Mouse (Mus musculus): ENCODE data around the gene Tspan17. TPM values are rescaled to one million over a fixed set of nuclear protein-coding genes. Genes with fewer than 3 reads are reported as not detected.
A peak's percentile ranks its signal among the peaks of the same experiment; 100 is the strongest.

The Tspan17 gene
- polyA plus RNA-seq (2015; fragmentation: Nextera tagmentation; extraction: Ambion mirVana): 50.4 and 54.0 TPM in 2 replicates

DNA sequence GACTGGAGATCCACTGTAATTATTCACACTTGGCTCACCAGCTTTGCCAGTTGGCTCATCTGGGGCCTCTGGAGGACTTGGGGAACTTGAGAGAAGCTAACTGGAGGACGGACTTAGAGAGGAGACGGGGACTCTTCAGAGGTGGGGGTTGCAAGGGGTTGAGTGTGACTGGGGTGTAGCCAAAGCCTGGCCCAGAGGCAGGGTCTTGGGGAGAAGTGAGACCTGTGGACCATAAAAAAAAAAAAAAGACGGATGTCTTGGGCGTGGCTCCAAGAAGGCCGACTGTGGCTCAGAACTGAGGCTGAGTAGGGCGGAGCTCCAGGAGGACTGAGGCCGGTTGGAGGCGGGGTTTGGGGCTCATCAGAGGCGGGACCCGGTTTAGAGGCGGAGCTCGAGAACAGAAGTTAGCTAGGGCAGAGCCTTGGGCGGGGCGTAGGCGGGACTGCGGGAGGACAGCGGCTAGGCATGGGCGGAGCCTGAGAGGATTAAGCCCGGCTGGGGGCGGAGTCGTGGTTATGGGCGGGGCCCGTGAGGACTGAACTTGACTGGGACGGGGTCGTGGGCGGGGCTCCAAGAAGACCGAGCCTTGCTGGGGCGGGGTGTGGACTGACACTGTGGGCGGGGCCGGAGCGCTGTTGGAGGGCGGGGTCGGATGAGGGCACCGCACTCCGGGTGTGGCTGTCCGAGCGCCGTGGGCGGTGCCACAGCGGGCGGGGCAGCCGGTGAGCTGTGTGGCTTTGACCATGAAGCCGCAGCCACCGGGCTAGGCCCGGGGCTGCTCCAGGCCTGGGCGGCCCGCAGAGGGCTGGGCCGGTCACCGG lies at the start of gene Tspan17:
Gene Tspan17, plus strand, starts transcription at position 638 of the 821 bp plus-strand sequence.
- Histone ChIP-seq H3K36me3 (0 out of 2 replicates have a peak, but pooled peaks cover 5% of the 10 kb centered on the region), H3K4me3 (peak within 1 kb of the TSS; percentile 59), H3K9ac (peak within 1 kb of the TSS; percentile 75), H3K4me2 (peak within 1 kb of the TSS; percentile 94), H3K27ac (peak within 1 kb of the TSS; percentile 40; the same call in 1 of the 2 replicates), H3K27me3 (peaks cover 51% of the 10 kb centered on the region), H3K4me1 (replicated peaks) (peaks cover 18% of the 10 kb centered on the region), H3K9me3 (no peaks in the 10 kb centered on the region)
- peak; percentile 78 for ATAC-seq (ENCODE audit: low FRiP score)
- 2% methylated on average over 49 of the region's 49 CpGs for WGBS

DNA sequence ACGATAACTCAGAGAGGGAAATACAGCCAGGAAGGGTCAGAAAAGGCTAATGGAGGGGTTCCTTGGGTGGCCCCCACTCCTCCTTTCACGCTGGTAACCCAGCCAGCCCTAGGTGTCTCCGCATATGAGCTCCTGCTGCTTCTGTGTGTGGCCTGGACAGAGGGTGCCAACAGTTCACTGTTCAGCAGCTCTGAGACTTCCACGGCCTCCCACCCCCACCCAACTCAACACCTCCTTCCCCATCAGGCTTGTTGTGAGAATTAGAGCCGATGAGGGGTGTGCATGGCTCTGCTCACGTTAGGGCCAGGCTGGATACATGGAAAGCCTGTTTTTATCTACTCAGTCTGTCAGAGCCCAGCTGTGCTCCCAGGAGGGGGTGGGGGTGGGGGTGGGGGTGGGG lies 43.1 kb upstream of the Tspan17 start:
- 43% methylated on average over 6 of the region's 6 CpGs for WGBS
- Histone ChIP-seq H3K4me2 (peak overlapping the region; percentile 77), H3K4me3 (no peak overlapping the region; the same call in 1 of the 2 replicates), H3K36me3 (peaks cover 9% of the 10 kb centered on the region), H3K9me3 (no peaks in the 10 kb centered on the region), H3K4me1 (replicated peaks) (peaks cover 74% of the 10 kb centered on the region), H3K27me3 (peaks cover 15% of the 10 kb centered on the region), H3K9ac (peak overlapping the region; percentile 35; the same call in 1 of the 2 replicates), H3K27ac (no peak overlapping the region)
- no peak for ATAC-seq (ENCODE audit: low FRiP score)

DNA sequence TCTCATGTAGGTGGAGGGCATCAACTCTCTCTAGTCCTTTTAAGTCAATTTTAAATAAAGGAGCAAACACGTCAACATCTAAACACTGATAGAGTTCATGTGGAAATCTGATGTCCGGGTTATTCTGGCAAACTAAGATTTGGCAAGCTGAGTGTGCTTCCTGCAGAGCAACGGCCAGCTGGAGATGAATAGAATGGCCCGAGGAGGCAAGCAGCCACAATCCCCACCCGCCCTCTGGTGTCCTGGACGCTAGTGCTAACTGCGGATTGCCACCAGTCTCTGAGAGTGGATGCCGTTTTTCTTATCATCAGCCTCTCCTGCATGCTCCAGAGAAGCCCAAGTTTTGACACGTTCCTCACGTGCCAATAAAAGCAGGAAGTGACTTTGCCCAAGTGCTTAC lies 42.3 kb upstream of the Tspan17 start:
- Histone ChIP-seq H3K4me1 (replicated peaks) (peaks cover 66% of the 10 kb centered on the region), H3K4me2 (peak overlapping the region; percentile 77), H3K9ac (peak overlapping the region; percentile 90), H3K4me3 (peak overlapping the region; percentile 66), H3K27ac (0 out of 2 replicates have a peak overlapping the region, but pooled peaks have one; percentile 18), H3K27me3 (peaks cover 15% of the 10 kb centered on the region), H3K9me3 (no peaks in the 10 kb centered on the region), H3K36me3 (peaks cover 2% of the 10 kb centered on the region; the same call in 1 of the 2 replicates)
- ATAC-seq (ENCODE audit: low FRiP score): no peak
- WGBS: 31% methylated on average over 10 of the region's 10 CpGs

DNA sequence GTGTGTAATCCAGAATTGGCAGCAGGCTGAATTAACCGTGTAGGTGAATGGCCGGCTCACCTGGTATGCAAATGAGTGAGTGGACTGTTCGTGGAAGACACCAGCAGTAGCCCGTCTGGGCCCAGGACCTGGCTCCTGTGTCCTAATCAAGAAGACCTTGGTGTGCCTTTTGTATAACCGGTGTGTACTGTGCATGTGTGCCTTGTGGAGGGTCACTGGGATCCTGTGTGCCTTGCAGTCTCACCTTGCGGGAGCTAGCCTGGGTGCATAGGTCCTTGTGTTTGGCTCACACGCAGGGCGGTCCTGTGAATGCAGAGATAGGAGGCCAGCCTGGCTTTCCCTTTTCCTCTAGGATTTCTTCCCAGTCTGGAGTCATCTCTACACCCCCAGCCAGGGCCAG lies 41.0 kb upstream of the Tspan17 start:
- Histone ChIP-seq H3K27ac (peak overlapping the region; percentile 94), H3K4me2 (peak overlapping the region; percentile 77), H3K9ac (peak overlapping the region; percentile 90), H3K4me3 (peak overlapping the region; percentile 66), H3K9me3 (no peaks in the 10 kb centered on the region), H3K4me1 (replicated peaks) (peaks cover 66% of the 10 kb centered on the region), H3K27me3 (peaks cover 24% of the 10 kb centered on the region), H3K36me3 (no peaks in the 10 kb centered on the region)
- no peak for ATAC-seq (ENCODE audit: low FRiP score)
- 79% methylated on average over 8 of the region's 8 CpGs for WGBS

DNA sequence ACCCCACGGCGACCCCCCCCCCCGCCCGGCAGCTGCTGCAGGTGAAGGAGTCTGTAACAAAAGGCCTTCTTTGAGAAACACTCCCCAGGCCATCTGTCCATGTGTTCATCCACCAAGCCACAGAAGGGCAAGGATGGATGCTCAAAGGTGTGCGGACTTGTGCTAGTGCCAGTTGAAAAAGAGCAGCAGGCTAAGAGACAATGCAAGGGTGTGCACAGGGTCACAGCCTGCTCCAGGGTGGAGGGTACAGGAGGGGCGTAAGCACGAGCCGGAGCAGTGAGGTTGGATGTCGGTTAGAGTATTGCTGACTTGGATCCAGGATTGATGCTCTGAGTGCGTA lies 40.5 kb upstream of the Tspan17 start:
- H3K4me3 ChIP-seq: peak overlapping the region; percentile 66
- H3K27me3 ChIP-seq: peaks cover 24% of the 10 kb centered on the region
- no peaks in the 10 kb centered on the region for H3K9me3 ChIP-seq
- peak overlapping the region; percentile 77 for H3K4me2 ChIP-seq
- ATAC-seq (ENCODE audit: low FRiP score): peak; percentile 47; the same call in 1 of the 2 replicates
- H3K27ac ChIP-seq: peak overlapping the region; percentile 94
- H3K9ac ChIP-seq: peak overlapping the region; percentile 90
- no peaks in the 10 kb centered on the region for H3K36me3 ChIP-seq
- 30% methylated on average over 10 of the region's 10 CpGs for WGBS
- peaks cover 66% of the 10 kb centered on the region for H3K4me1 ChIP-seq (replicated peaks)

DNA sequence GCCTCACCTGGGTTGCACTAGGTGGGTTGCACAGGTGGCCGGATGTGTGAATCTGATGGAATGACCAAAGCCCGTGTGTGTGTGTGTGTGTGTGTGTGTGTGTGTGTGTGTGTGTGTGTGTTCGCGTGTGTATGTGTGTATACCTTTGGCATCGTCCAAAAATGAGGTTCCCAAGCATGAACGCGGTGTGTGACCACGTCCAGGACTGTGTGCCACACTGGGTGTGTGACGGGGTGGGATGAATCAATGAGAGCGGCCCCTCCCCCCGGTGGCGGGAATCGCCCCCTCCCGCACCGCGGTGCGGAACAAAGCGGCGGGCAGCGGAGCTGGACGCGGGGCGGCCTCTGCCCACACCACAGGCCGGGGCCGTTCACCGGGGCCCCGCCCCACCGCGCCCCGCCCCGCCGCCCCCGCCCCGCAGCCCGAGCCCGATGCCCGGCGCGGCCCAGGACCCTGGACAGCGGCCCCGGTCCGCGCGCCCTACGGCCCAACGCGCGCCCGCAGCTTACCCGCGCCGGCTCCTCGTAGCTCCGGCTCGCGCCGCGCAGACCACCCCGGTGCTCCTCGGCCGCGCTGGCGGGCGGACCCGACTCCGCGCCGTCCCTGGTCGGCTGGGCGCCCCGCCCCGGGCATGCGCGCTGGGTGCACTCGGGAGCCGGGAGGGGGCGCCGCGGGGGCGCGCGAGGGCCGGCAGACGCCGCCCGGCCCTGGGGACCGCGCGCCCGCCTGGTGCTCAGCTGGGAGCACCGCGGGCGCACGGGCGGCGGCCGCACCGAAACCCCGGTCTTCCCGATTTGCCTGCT lies 39.9 kb upstream of the Tspan17 start:
- ATAC-seq (ENCODE audit: low FRiP score): peak; percentile 84
- H3K9me3 ChIP-seq: no peaks in the 10 kb centered on the region
- 2% methylated on average over 46 of the region's 100 CpGs for WGBS
- H3K36me3 ChIP-seq: no peaks in the 10 kb centered on the region
- peak overlapping the region; percentile 94 for H3K27ac ChIP-seq
- H3K4me1 ChIP-seq (replicated peaks): peaks cover 69% of the 10 kb centered on the region
- H3K27me3 ChIP-seq: peaks cover 24% of the 10 kb centered on the region
- peak overlapping the region; percentile 90 for H3K9ac ChIP-seq
- peak overlapping the region; percentile 66 for H3K4me3 ChIP-seq
- peak overlapping the region; percentile 77 for H3K4me2 ChIP-seq

DNA sequence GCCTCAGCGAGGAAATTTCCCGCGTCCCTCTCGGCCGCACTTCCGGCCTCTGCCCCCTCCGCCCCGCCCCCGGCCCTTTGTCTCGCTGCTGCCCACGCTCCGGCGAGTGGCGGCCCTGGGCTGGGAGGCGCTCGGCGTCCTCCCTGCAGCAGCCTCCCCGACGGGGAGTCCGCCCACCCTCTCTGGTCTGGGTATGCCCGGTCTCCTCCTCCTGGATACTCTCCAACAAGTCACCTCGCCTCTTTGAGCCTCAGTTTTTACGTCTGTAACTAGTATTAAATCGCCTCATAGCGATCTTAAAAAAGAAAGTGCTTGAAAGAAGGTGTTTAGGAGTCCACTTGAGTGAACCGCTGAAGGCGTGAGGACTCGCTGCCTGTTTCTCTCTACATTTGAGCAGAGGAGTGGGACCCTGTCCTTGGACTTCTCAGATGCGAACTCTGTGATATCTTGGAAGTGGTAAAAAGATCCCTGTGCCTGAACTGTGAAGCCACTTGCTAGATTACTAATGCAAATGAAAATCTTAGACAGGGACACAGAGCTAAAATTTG lies 39.2 kb upstream of the Tspan17 start, which contains the start of gene Gprin1:
Gene Gprin1, minus strand, starts transcription at position 11 of the 548 bp plus-strand sequence.
- peak within 1 kb of the TSS; percentile 90 for H3K9ac ChIP-seq
- peak; percentile 69 for ATAC-seq (ENCODE audit: low FRiP score)
- peaks cover 24% of the 10 kb centered on the region for H3K27me3 ChIP-seq
- 3% methylated on average over 29 of the region's 29 CpGs for WGBS
- no peaks in the 10 kb centered on the region for H3K9me3 ChIP-seq
- H3K36me3 ChIP-seq: no peaks in the 10 kb centered on the region
- peak within 1 kb of the TSS; percentile 77 for H3K4me2 ChIP-seq
- peak within 1 kb of the TSS; percentile 66 for H3K4me3 ChIP-seq
- peaks cover 68% of the 10 kb centered on the region for H3K4me1 ChIP-seq (replicated peaks)
- H3K27ac ChIP-seq: peak within 1 kb of the TSS; percentile 94

DNA sequence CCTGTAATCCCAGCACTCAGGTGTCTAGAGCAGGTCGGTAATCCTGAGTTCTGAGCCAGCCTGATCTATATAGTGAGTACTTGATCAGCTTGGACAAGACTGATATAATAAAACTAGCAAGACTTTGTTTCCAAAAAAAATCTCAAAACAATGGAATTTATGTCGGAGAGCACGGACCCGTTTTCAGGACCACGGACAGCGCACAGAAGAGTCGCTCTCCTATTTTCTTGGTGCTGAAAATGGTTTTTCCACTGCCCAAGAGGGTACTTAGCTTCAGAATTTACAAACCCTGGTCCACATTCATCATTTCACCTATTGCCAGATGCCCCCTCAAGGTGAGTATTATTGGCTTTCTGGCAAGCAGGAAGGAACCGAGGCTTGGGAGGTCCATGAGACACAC lies 38.5 kb upstream of the Tspan17 start:
- no peak for ATAC-seq (ENCODE audit: low FRiP score)
- Histone ChIP-seq H3K36me3 (no peaks in the 10 kb centered on the region), H3K9me3 (no peaks in the 10 kb centered on the region), H3K9ac (no peak overlapping the region), H3K4me2 (peak overlapping the region; percentile 77; the same call in 1 of the 2 replicates), H3K27me3 (peaks cover 24% of the 10 kb centered on the region), H3K4me1 (replicated peaks) (peaks cover 68% of the 10 kb centered on the region), H3K27ac (no peak overlapping the region), H3K4me3 (peak overlapping the region; percentile 66)
- WGBS: 6% methylated on average over 8 of the region's 8 CpGs

DNA sequence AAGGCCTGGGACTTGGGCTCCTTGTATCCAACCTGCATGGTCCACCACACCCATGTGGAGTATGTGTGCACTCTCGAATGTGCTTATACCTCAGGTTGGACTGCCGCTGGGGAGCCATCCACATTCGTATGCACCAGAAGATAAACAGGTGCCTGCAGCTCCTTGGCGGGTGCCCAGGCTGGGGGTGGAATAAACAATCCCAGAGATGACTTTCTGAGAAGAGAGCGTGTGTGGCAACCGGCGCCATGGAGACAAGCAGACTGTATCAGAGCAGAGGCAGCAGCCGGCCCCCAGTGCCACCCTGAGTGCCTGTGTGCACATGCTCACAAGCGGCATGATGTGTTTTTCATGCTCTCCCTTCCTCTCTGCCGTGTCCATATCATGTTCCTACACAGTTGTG lies 36.5 kb upstream of the Tspan17 start:
- WGBS: 66% methylated on average over 10 of the region's 10 CpGs
- Histone ChIP-seq H3K9ac (no peak overlapping the region), H3K4me1 (replicated peaks) (peaks cover 69% of the 10 kb centered on the region), H3K27me3 (peaks cover 20% of the 10 kb centered on the region), H3K4me2 (no peak overlapping the region; the same call in 1 of the 2 replicates), H3K36me3 (no peaks in the 10 kb centered on the region), H3K27ac (no peak overlapping the region), H3K4me3 (no peak overlapping the region), H3K9me3 (no peaks in the 10 kb centered on the region)
- no peak for ATAC-seq (ENCODE audit: low FRiP score)

DNA sequence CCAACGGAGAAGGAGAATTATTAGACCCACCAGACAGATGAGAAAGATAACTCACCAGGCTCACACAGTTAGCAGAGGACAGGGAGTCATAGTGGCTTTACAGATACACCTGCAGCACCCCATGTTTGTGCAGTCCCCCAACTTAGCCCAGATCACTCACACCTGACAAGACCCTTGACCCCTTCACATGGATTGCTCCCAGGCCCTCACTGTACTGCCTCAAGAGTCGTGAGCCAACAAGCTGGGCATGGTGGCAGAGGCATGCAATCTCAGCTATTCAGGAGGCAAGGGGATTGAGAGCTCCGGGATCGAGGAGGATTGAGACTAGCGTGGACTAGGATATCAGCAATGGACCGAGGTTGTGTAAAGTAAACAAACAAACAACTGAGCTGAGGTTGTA lies 35.4 kb upstream of the Tspan17 start:
- Histone ChIP-seq H3K36me3 (no peaks in the 10 kb centered on the region), H3K4me1 (replicated peaks) (peaks cover 63% of the 10 kb centered on the region), H3K4me3 (no peak overlapping the region), H3K4me2 (no peak overlapping the region), H3K9ac (no peak overlapping the region), H3K27me3 (peaks cover 19% of the 10 kb centered on the region), H3K27ac (no peak overlapping the region), H3K9me3 (no peaks in the 10 kb centered on the region)
- no peak for ATAC-seq (ENCODE audit: low FRiP score)
- WGBS: 71% methylated on average over 6 of the region's 6 CpGs

DNA sequence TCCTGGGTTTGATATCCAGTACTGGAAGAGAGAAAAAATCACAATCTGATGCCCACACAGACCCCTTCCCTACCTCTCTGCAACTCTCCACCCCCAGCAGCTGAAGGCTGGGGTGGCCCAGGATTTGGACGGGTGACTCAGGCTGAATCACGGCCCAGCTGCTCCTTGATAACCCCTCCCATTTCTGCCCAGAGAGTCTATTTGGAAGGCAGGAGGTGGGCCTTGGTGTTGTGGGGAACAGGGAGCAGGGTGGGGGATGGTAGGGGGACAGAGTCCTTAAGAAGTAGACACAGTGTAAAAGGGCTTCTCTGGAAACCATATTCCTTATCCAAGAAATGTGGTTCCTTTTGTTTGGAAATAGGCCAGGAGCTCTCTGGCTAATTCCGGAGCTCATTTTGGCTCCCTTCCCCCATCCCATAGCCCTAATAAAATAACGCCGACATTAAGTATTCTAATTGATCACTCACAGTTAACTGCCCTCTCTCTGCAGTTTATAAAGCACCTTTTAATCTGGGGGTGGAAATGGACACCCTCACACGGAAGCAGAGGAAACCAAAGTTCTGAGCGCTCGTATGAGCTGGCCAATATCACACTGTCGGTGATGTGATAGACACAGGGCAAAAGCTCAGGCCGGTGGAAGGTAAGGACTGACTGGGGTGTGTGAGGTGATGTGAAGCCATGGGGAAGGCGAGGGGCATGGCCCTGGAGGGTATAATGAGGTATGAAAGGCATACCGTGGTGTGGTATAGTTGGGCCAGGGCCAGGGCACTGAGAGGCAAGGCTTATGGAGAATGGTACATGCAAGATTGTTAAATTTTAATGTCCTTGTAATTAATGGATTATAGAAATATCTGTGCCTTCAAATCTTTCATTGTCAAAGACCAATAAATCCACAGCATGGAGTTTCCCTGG lies 34.8 kb upstream of the Tspan17 start:
- Histone ChIP-seq H3K4me3 (no peak overlapping the region), H3K9ac (no peak overlapping the region), H3K27me3 (peaks cover 19% of the 10 kb centered on the region), H3K4me2 (no peak overlapping the region), H3K9me3 (no peaks in the 10 kb centered on the region), H3K27ac (peak overlapping the region; percentile 74), H3K36me3 (no peaks in the 10 kb centered on the region), H3K4me1 (replicated peaks) (peaks cover 70% of the 10 kb centered on the region)
- 45% methylated on average over 12 of the region's 12 CpGs for WGBS
- no peak for ATAC-seq (ENCODE audit: low FRiP score)

Data from hindbrain, embryonic 13.5 days (tissue).